Mouse (Mus musculus): ENCODE results near the gene Lims1.
A peak's percentile ranks its signal among the peaks of the same experiment; 100 is the strongest.

The Lims1 gene

DNA sequence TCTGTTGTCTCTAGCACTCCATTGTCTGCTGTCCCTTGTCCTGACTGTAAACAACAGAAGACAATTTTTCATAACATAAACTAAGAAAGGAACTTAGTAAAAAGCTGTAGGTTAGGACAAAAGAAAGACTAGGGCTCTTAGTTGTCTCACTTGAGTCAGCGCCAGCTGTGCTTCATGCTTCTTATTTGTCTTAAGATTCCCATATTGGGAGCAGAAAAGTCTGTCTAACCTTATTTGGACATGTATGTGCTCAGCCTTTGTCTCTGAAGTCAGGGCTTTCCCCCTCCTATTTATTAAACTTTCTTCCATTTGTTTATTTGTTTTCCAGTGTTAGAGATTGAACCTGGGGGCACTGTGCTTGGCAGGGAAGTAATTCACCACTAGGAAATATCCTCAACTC, 12.9 kb downstream of the Lims1 start:
- TF ChIP-seq GATA4 (IDR thresholded peaks at IDR 0.05; ENCODE audit: insufficient replicate concordance, low read length), result no peak

DNA sequence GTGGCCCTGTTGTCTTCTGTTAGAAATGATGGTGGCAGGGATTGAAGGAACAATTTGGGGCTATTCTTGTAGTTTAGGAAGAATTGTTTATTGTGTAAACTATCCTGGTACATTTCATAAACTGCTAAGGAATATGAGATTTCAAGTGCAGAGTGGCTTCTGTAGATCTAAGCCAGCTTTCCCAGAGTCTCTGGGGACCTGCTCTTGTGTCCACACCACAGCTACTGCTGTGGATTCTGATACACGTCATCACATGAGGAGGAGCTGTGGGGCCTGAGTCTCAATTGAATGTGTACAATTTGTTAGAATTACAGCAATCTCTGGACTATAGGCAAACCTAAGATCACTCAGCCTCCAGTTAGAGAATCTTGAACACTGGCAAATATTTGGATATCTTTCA, 15.3 kb downstream of the Lims1 start:
- TF ChIP-seq GATA4 (IDR thresholded peaks at IDR 0.05; ENCODE audit: insufficient replicate concordance, low read length), result no peak

DNA sequence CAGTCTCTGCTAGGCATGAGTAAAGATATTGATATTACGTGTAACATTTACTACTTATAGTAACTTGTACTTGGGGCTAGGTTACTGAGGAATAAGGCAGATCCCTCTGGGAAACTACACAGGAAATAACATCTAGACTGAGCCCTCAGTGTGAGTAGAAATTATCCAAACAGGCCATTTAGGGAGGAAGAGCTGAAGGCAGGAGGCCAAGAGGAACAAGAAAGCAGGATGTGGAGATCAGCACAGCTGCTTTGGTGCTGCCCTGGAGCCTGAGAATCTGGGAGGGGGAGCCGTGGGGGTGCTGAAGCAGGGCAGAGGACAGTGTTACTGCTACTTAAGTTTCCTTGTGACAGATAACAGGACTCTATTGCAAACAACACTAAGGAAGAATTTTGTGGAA, 18.4 kb downstream of the Lims1 start:
- peak; percentile 68; the same call in 1 of the 2 replicates for TF ChIP-seq GATA4 (IDR thresholded peaks at IDR 0.05; ENCODE audit: insufficient replicate concordance, low read length)

DNA sequence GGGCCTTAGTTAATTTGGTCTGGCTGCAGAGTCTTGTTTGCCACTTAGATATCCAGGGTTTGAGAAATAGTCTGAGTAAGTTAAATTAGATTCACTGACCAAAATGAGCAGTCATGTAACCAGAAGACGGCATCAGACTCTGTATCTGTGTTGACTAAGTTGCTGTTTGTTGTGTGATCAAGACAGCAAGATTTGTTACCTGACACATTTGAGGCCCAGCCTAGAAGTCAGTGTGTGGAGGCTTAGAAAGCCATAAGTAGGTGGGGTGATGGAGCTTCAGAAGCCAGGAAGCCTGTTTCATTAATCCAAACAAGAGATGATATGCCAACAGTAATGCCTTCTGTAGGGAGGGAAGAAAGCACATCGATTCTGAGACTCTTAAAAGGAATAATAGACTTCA, 18.9 kb downstream of the Lims1 start:
- TF ChIP-seq GATA4 (IDR thresholded peaks at IDR 0.05; ENCODE audit: insufficient replicate concordance, low read length), result no peak

DNA sequence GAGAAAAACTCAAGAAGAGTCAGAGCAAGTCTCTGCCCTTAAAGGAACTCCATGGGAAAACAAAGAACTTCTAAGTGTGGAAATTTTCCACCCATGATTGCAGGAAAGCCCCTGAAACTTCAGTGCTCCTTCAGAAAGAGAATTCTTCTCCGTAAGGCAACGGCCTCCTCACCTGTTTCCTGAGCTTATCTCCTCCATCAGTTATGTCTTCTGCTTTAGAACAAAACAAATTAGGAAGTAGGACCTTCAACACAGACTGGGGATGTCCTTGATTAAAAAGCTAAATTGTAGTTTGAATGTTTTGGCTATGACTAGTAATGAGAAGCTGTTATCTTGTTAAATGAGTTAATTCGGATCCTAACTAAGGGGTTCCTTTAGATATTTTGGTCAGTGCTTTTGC, 20.3 kb downstream of the Lims1 start:
- no peak for TF ChIP-seq GATA4 (IDR thresholded peaks at IDR 0.05; ENCODE audit: insufficient replicate concordance, low read length)

DNA sequence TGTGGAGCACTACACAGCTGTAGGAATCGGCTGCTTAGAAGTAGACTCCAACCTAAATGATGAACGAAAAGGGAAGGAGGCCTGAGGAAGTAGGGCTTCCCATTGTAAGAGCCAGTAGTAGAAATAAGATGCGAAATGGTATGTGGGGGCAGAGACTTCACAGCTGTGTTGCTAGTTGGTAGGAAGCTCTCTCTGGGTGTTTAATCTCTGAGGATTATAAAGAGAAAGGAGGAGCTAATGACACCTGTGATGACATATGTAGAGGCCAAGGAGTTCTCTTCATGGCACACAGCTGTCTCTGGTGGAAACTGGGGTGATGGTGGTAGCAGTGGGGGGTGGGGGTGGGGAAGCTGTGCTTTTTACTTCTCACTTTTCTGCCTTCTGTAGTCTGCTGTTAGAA, 27.3 kb downstream of the Lims1 start:
- no peak for TF ChIP-seq GATA4 (IDR thresholded peaks at IDR 0.05; ENCODE audit: insufficient replicate concordance, low read length)

DNA sequence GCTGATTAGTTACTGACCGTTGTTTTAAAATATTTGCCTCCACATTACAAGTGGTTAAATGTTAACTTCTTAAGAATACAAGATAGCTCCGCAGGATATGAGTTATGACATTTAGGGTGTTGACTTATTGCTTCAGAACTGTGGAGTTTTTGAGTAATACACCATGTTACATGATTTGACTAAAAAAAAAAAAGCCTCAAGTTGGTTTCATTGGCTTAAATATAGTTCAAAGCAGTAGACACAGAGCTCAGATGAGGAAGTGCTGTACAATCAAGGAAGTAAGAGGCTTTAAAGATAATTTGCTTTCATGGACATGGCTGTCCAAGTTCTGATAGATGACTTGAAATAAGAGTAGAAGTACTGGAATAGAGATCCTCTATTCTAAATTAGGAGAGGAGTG, 28.4 kb downstream of the Lims1 start:
- no peak for TF ChIP-seq GATA4 (IDR thresholded peaks at IDR 0.05; ENCODE audit: insufficient replicate concordance, low read length)

DNA sequence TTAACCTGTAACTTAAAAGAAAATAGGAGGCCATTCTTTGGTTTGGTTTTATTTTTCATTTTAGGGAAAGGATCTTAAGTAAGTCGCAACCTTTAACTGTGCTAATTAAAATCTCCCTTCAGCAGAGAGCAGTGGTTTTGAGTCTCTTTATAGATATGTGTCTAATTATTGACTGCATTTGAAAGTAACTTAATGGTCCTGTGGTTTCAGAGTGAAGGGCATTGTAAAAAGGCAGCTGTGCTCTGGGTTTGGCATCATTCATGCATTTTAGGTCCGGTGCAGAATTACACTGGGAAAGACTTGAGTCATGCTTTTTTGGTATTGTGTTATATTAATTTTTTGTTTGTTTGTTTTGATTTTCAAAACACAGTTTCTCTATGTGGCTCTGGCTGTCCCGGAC, 29.1 kb downstream of the Lims1 start:
- no peak for TF ChIP-seq GATA4 (IDR thresholded peaks at IDR 0.05; ENCODE audit: insufficient replicate concordance, low read length)

DNA sequence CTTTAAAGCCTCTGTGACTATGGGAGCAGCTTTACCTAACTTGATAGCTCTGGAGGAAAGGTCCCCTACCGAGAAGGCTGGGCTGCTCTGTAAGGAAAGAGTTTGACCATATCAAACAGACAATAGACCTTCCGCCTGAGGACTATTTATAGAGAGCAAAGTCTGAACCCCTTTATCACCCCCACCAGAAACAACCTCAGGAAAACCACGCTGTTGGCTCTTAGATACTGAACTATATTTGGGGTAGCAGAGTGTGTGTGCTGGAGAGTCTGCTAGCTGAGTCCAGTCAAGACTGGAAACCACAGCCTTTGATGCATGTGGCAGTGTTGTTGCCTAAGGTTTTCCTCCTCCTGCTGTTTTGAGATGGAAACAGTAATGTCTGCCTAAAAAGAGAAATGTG, 31.3 kb downstream of the Lims1 start:
- peak; percentile 70; the same call in 1 of the 2 replicates for TF ChIP-seq GATA4 (IDR thresholded peaks at IDR 0.05; ENCODE audit: insufficient replicate concordance, low read length)

DNA sequence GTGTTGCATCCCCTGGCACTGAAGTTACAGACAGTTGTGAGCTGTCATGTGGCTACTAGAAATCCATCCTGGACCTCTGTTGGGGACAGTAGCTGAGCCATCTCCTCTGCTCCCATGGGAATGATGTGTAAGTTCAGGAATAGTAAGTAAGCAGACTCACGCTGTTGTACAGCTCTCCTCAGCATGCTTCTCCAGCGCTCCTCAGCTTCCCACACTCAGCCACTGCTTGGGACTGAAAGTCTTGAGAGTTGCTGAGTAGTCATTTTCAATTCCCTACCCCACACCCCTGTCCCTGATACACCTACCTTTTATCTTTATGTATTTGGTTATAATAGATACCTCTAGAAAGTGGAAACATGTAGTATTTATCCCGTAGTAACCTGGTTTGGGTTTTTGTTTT, 33.2 kb downstream of the Lims1 start:
- no peak for TF ChIP-seq GATA4 (IDR thresholded peaks at IDR 0.05; ENCODE audit: insufficient replicate concordance, low read length)

DNA sequence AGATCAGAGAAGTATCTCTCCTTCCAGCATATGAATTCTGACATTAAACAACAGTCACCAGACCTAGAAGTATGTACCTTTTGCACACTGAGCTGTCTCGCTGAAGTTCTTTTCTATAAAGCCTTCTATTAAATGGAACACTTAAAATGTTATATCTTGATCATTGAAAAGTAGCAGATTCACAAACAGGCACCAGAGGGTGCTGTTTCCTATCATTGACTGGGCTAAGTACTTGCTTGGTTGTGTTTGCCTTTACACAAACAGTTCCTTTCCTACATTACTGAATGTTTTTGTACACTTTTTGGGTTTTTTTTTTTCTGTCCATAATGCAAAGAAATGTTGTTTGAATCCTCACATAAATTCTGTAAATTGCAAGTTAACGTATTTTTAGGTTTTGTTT, 35.9 kb downstream of the Lims1 start:
- no peak for TF ChIP-seq GATA4 (IDR thresholded peaks at IDR 0.05; ENCODE audit: insufficient replicate concordance, low read length)

DNA sequence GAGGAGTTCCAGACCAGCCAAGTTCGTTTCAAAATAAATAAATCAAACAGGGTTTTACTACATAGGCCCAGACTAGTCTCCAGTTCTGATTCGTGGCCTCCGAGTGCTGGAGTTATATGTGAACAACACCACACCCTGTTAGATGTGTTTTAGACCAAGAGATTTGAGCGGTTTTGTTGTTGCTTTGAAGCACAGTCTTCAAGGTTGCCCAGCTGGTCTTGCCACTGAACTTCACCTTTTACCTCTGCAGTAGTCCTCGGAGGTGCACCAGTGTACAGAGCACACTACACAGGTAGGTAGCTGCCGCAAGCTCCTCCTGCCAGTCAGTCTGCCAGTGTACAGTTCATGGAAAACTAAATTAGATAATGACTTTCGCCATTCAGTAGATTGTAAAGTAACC, 36.7 kb downstream of the Lims1 start:
- TF ChIP-seq GATA4 (IDR thresholded peaks at IDR 0.05; ENCODE audit: insufficient replicate concordance, low read length), result no peak

DNA sequence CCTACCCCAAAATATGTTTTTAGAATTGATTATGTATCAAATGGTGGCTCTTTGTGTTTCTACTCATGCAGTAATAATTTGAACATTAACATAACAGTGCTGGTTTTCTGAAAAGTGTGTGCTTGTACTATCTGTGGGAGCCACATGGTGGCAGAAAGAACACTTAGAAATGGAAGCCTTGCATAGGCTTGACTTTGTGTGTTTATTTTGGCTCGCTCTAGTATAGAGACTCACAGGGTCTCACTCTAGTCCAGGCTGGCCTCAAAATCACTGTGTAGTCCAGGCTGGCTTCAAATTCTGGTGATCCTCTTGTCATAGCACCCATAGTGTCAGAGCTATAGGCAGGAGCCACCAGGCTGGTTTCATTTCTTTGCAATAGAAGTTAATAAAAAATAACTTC, 39.5 kb downstream of the Lims1 start:
- no peak for TF ChIP-seq GATA4 (IDR thresholded peaks at IDR 0.05; ENCODE audit: insufficient replicate concordance, low read length)

DNA sequence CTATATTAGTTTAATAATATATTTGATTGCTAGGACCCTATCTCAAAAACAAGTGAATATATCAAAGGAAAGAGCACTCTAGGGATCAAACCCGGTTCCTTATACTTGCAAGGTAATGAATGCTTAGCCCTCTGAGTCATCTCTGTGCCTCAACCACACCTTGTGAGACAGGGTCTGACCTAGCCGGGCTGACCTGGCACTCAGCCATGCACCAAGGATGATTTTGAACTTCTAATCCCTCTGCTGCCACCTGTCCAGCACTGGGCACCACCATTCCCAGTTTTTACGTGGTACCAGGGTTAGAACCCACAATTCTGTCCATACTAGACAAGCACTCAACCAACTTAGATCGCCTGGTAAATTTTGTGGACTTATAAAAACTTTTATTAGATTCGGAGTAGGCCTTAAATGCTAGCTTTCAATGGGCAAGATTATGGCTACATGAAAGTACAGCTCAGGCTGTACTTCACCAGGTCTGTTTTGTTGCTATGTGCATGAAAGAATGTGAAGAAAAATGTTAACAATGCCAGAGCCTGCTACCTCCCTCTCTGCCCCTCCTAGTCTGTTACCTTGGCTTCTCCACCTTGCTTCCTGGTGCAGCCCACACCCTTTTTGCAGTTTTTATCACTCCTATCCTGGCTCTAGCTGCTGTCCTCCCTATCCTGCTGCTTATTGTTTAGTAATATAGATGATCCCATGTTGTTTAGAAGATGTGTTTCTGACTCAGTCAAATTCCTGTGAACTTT, 41.7 kb downstream of the Lims1 start:
- no peak for TF ChIP-seq GATA4 (IDR thresholded peaks at IDR 0.05; ENCODE audit: insufficient replicate concordance, low read length)

DNA sequence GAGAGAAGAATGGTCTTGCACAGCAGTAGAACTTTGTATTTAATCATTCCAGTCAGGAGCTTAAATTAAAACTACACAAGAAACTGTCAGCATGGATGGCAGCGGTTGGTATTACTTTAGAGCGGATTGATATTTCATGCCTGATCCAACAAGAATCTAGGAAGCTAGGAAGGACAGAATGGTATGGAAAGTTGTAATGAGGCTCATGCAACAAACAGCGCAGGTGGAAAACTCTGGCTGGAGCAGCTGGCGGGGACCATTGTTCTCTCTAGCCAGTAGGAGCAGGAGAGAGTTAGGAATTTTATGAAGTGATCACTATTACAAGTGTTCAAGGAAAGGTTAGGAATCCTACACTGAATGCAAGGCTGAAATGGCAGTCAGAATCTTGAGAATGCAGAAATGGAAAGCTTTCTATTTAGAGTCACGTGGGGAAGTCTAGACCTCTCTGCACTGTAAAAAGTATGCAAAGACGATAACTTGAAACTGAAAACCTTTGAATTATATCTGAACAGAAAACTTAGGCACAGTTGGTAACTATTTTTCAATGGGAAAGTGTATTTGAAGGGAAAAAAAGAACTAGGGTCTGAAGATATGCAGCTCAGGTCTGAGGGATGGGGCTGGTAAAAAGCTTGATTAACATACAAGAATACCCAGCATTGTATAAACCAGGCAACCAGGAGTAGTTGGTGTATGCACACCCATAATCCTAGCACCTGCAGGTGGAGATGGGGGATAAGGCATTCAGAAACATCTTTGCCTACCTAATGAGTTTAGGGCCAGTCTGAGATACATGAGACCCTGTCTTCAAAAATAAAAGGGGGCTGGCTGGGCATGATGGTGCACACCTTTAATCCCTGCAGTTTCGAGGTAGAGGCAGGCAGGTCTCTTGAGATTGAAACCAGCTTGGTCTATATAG, 45.8 kb downstream of the Lims1 start:
- TF ChIP-seq GATA4 (IDR thresholded peaks at IDR 0.05; ENCODE audit: insufficient replicate concordance, low read length), result no peak

DNA sequence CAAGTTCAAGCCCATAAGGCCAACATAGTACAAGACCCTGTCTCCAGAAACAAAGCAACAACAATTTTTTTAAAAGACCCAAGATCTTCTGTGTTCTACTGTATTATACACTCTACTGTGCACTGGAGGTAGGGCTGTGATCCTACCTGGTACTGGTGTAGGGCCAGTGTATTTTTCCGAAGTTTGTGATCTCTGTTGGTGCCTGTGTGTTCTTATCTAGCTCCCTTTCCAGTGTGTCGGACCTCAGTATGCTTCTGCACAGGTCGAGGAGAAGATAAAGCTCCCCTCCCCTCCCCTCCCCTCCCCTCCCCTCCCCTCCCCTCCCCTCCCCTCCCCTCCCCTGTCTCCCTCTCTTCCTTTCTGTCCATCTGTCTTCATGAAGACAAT, 46.4 kb downstream of the Lims1 start:
- no peak for TF ChIP-seq GATA4 (IDR thresholded peaks at IDR 0.05; ENCODE audit: insufficient replicate concordance, low read length)
